Mouse (Mus musculus): ENCODE data around the gene Cth.

Gene Cth

DNA sequence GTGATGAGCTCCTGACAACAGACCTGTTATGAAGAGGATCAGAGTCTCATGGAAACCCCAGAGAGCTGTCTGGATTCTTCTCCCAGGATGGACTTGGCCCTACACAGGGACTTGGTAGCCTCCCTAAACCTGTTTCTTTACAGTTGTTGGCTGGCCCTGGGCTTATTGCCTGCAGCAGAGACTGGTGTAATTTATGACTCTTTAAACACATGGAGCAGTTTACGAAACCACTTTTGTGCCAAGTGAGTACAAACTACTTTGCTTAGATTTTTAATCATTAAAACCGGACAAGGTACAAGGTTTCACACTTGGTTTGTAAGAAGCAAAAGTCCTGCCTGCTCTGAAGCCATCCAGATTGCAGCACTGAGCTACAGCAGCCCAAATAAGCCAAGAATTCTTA is 12.7 kb downstream of the Cth start:
- DNase-seq (ENCODE audit: inconsistent age in 2 of 2, low spot score in 1 of 2): no peak

DNA sequence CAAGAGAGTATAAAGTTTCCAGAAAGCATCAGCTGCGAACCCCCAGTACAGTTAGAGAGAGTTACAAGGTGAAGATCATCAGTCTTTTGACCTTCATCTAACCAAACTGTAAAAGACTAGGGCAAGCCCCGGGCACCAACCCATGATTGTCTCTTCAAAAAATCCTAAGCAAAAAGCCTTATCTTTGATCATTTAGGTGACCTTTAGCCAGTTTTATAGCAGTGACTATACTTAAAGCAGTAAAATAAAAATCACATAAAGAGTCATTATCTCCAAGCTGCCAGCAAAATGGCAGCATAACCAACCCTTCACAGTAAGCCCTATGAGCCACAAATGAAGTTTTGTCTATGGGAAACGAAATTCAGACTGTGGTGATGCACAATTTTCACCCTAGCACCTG is 14.6 kb downstream of the Cth start:
- DNase-seq (ENCODE audit: inconsistent age in 2 of 2, low spot score in 1 of 2): no peak

DNA sequence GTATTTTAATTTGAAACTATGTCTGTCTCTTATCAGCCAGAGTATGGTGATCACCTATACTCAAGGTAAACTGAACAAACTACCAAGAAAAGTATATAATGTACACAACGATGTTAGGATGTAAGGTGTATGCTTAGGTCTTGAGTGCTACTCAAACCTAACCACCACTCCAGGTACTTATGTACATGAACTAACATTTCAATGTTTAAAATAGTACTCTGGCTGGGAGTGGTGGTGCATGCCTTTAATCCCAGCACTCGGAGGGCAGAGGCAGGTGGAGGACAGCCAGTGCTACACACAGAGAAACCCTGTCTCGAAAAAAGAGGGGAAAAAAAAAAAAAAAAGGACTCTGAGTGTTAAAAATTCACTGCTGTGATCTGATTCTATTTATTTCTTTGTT is 16.7 kb downstream of the Cth start:
- DNase-seq (ENCODE audit: inconsistent age in 2 of 2, low spot score in 1 of 2): no peak

DNA sequence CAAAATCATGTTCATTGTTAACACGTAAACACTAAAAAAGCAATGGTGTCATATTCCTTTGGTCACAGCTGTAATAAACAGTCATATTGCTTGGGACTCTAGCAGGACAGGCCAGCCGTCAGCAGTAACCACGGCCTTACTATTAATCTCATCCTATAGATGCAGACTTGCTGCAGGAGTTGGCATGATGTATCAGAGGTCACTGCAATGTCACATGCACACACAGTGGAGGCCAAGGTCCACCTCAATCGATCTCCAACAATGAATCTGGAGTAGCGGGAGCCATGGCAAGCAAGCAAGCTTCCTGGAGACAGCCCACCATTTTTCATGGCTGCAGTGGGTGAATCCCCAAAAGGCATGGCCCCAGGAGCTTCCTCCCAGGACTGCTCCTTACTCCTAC is 23.2 kb downstream of the Cth start:
- no peak for DNase-seq (ENCODE audit: inconsistent age in 2 of 2, low spot score in 1 of 2)

- no peak for DNase-seq (ENCODE audit: inconsistent age in 2 of 2, low spot score in 1 of 2)
These were observed 24.9 kb downstream of the Cth start for GRCm38 (mm10) chr3:157899986-157900385.

DNA sequence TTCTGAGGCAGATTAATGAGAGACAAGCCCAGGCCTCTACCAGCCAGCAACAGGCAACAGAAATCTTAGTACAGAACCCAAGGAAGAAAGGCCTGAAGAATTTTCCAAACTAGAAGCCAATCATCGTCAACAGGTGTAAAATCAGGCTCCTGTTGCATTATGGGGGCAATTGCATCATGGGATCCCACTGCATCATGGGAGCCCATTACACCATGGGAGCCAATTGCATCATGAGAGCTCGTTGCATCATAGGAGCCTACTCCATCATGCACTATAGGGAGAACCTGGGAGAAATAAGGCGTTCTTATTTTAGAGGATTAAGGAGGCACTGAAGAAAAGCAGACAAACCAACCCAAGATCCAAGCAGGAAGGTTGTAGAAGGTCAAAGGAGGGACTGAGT is 27.2 kb downstream of the Cth start:
- DNase-seq (ENCODE audit: inconsistent age in 2 of 2, low spot score in 1 of 2): no peak

DNA sequence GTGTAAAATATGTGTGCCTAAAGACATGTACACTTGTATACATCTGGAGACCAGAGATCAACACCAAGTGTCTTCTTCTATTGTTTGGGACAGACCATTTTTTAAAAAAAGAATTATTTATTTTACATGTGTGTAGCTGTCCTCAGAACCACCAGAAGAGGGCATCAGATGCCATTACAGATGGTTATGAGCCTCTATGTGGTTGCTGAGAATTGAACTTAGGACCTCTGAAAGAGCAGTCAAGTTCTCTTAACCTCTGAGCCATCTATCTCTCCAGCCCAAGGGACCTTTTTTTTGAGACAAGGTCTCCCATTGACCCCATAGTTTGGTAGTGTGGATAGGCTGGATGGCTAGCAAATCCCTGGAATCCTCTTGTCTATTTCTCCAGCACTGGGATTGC is 33.1 kb downstream of the Cth start:
- no peak for DNase-seq (ENCODE audit: inconsistent age in 2 of 2, low spot score in 1 of 2)

- DNase-seq (ENCODE audit: inconsistent age in 2 of 2, low spot score in 1 of 2): peak; percentile 63 to 80
These were observed 40.7 kb downstream of the Cth start for GRCm38 (mm10) chr3:157884081-157884643.

DNA sequence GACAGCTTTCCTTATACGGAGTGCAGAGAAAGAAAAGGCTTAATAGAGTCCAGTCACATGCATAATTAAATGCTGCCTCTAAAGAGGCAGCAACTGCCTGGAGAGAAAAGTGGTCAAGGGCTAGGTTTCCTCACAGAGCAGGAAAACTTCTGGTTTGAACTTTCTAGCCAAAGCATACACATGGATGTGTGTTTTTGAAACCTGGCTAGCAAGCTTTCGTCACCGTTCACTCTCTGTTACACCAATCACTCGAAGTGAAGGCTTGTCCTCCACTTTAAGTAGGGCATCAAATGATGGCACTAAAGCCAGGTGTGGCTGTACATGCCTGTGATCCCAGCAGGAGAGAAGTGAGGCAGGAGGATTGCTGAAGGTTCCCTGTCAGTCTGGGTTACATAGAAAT is 41.8 kb downstream of the Cth start:
- no peak for DNase-seq (ENCODE audit: inconsistent age in 2 of 2, low spot score in 1 of 2)

- DNase-seq (ENCODE audit: inconsistent age in 2 of 2, low spot score in 1 of 2): peak; percentile 79 to 86
These were observed 42.9 kb downstream of the Cth start for GRCm38 (mm10) chr3:157881992-157882391.

DNA sequence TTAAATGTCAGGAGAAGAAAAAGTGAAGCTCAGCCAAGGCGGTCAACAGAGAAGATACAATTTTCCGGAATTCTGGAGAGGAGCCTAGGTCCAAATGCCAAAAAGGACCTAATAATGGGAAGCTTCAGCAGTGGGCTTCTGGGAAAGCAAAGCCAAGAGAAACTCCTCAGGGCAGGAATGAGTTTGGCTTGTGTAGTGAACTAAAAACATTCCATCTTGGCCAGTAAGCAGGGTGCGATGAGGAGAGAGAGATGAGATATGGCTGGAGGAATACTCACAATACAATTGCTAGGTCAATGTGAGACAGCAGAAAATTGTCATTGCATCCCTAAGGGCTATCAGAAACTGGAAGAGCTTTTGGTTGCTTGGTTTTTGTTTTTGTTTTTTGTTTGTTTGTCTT is 43.9 kb downstream of the Cth start:
- peak in 1 of 2 experiments; percentile 32 for DNase-seq (ENCODE audit: inconsistent age in 2 of 2, low spot score in 1 of 2)

DNA sequence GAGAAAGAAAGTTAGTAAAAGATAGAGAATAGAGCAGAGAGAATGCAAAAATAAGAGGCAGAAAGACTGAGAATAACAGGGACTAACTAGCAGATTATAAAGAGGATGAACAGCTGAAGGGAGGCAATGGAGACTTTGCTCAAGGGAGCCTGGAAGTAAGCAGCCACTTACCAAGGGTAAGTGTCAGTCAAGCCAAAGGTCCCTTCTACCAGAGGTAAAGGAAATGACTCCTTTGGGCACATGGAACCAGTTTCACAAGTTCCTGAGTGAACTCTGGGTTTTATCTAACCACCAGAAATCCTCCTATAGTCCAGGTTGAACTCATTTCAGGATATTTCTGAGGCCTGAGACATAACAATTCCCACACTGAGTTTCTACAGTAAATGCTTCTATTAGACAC is 47.0 kb downstream of the Cth start:
- no peak for DNase-seq (ENCODE audit: inconsistent age in 2 of 2, low spot score in 1 of 2)

DNA sequence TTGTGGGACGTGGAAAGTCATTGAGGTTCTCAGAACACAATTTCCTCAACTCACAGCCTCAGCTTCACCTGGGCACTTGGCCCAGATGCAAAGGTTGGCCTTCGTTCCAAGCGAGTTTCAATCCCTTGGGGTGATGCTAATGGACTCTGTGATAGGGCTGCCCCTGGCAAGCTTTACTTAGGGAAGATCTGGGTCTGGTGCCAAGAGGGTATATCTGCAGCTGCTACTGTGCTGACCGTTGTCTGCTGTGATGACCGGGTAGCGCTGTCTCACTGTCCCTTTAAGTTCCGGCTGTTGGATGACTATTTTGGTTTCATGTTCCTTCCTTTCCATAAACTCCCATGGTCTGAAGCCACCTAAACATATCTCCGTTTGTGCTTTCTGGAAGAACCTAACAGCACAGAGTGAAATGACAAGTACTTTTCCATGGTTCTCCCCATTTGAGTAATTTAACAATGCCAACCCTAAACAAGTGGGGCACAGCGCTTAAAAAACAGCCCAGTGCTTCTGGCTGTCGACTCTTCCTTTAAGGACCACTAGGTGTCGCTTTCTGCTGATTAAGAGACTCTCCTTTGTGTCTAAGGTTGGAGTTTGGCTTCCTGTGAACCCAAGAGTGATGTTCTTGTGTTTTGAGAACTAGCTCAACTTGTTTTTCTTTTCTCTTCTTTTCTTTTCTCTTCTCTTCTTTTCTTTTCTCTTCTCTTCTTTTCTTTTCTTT is 48.3 kb downstream of the Cth start:
- peak; percentile 52 to 87 for DNase-seq (ENCODE audit: inconsistent age in 2 of 2, low spot score in 1 of 2)

- DNase-seq (ENCODE audit: inconsistent age in 2 of 2, low spot score in 1 of 2): no peak
These were observed 52.0 kb downstream of the Cth start for GRCm38 (mm10) chr3:157872897-157873296.

DNA sequence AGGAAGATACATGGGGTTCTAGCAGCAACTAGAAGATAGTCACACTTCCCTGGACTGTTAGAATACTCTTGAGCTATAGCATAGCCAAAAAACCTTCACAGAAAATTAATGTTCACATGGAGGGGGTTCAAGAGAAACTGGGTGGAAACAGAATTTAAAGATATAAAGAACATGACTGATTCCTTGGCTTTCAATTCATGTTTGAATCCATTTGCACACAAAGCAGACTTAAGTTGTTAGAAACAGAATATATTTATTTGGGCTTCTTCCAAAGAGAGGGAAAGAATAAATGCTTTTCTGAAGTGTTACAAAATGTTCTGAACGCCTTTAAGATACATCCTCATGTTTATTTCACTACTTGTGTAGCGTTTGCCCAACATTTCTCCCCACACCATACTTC is 57.0 kb downstream of the Cth start:
- DNase-seq (ENCODE audit: inconsistent age in 2 of 2, low spot score in 1 of 2): no peak

DNA sequence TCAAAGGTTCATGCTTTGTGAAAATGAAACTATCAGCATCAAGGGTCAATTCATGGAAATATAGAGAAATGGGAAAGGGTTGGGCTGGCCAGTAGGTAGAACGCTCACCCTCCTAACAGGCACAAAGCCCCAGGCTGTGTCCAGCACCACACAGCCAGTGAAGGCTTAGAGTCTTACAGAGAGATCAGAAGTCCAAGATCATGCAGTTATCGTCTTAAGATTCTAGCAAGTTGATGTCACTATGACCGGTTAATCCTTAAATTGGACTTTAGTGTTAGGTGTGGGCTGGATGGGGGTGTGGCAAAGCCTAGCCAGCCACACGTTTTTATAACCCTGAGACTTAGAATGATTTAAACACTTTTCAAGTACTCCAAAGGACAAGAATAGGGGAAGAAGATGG is 58.6 kb downstream of the Cth start:
- DNase-seq (ENCODE audit: inconsistent age in 2 of 2, low spot score in 1 of 2): no peak

- DNase-seq (ENCODE audit: inconsistent age in 2 of 2, low spot score in 1 of 2): no peak
These were observed 59.0 kb downstream of the Cth start for GRCm38 (mm10) chr3:157865848-157866247.

- DNase-seq (ENCODE audit: inconsistent age in 2 of 2, low spot score in 1 of 2): no peak
These were observed 59.4 kb downstream of the Cth start for GRCm38 (mm10) chr3:157865431-157865830.

DNA sequence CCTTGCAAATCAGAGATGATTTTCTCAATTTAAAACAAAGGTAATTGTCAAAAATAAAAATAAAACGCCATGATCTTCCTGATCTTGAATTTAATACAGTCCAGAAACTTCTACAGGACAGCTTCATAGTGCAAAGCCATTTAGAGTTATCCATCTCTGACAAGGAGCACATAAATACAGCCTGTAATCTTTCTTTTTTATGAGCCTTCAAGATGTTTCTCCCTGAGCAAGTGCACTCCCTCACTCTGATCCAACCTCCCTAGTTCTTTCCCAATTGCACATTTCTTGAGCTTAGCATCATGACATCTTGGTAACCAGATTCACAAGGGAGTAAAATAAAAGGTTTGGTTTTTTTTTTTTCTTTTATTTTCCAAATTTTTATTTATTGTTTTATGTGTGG is 72.1 kb downstream of the Cth start:
- DNase-seq (ENCODE audit: inconsistent age in 2 of 2, low spot score in 1 of 2): no peak

GRCm38 (mm10) chr3:157848503-157848902 is 76.4 kb downstream of the Cth start:
- DNase-seq (ENCODE audit: inconsistent age in 2 of 2, low spot score in 1 of 2): peak; percentile 14 to 67

DNA sequence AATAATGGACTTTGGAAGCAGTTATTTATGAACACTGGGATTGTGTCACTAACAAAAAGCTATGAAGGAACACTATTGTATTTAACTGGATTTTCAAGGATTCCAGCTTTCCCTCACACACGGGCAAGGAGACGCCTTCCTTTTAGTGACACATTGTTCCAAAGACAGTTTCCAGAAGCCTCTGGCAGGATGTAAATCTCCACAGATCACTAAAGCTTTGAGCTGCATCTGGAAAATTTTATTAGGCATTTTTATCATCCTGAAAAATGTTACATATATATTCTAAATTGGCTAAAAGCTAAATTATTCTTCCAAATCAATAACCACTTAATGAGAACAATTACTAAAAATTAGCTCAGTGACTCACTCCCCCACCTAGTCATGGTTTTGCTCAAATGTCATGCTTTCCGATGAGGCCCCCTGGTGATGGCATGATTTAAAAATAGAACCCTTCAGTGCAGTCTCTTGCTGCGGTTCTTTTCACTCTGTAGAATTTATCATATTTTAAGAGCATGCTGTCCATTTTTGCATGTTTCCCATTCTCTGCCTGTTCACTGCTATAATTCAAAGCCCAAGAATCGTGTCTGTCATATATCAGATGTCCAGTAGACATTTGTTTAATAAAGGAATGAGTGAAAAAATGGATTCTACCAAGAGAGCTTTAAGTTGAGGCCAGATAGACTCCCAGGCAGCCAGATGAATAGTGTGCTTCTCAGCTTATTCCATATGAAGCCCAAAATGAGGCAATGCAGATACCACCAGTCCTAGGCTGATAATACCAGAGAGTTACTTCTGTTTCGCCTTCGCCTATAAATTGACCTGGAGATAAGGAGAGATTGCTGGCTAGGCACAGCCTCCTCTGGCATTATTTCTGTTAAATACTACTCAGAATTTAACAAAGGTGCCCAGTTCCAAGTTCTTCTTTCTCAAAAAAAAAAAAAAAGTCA is 77.3 kb downstream of the Cth start:
- DNase-seq (ENCODE audit: inconsistent age in 2 of 2, low spot score in 1 of 2): peak in 1 of 2 experiments; percentile 33

All from adrenal gland, adult (tissue).